Mouse (Mus musculus) CH12.LX (cell line): Measurements from ENCODE around the gene Ptgr1.

ENCODE experiments used
- MAFK ChIP-seq: IDR thresholded peaks from 2 replicates; pipeline ENCODE4 v1.6.1; 2011; ENCODE audit warnings: low read length, improper control_type of control experiment; ENCODE audit not compliant: insufficient replicate concordance
- MAX ChIP-seq: IDR thresholded peaks from 2 replicates; pipeline ENCODE4 v1.6.1; 2011; ENCODE audit warnings: low read length, improper control_type of control experiment

GRCm38 (mm10) chr4:59000614-59001013 lies 13.7 kb upstream of the Ptgr1 start:
- no peak for TF ChIP-seq MAFK
- no peak for TF ChIP-seq MAX
